Mouse (Mus musculus): ENCODE results near the gene Enpep. TPM values are rescaled to one million over a fixed set of nuclear protein-coding genes. Genes with fewer than 3 reads are reported as not detected.
A peak's percentile ranks its signal among the peaks of the same experiment; 100 is the strongest.

The Enpep gene
- total RNA-seq, 2 experiments from 2014 or later = not detected

GRCm38 (mm10) chr3:129254246-129254645 lies 78.3 kb downstream of the Enpep start:
- no peak for ATAC-seq (replicated peaks; ENCODE audit: poor library complexity)

GRCm38 (mm10) chr3:129250997-129251396 lies 81.5 kb downstream of the Enpep start:
- no peak for ATAC-seq (replicated peaks; ENCODE audit: poor library complexity)

GRCm38 (mm10) chr3:129238664-129239258 lies 93.8 kb downstream of the Enpep start:
- ATAC-seq (replicated peaks; ENCODE audit: poor library complexity) = no peak

GRCm38 (mm10) chr3:129238010-129238409 lies 94.5 kb downstream of the Enpep start:
- no peak for ATAC-seq (replicated peaks; ENCODE audit: poor library complexity)

GRCm38 (mm10) chr3:129227331-129227730 lies 105.2 kb downstream of the Enpep start:
- no peak for ATAC-seq (replicated peaks; ENCODE audit: poor library complexity)

- ATAC-seq (replicated peaks; ENCODE audit: poor library complexity) = no peak
These were observed 105.8 kb downstream of the Enpep start for GRCm38 (mm10) chr3:129226681-129227080.

- ATAC-seq (replicated peaks; ENCODE audit: poor library complexity) = no peak
These were observed 106.8 kb downstream of the Enpep start for GRCm38 (mm10) chr3:129225577-129226289.

GRCm38 (mm10) chr3:129224806-129225576 lies 107.5 kb downstream of the Enpep start:
- ATAC-seq (replicated peaks; ENCODE audit: poor library complexity) = 0 out of 2 replicates have a peak, but pooled peaks have one; percentile 29

GRCm38 (mm10) chr3:129223964-129224805 lies 108.3 kb downstream of the Enpep start:
- no peak for ATAC-seq (replicated peaks; ENCODE audit: poor library complexity)

- ATAC-seq (replicated peaks; ENCODE audit: poor library complexity) = no peak
These were observed 109.1 kb downstream of the Enpep start for GRCm38 (mm10) chr3:129223401-129223800.

GRCm38 (mm10) chr3:129222448-129223290 lies 109.9 kb downstream of the Enpep start:
- no peak for ATAC-seq (replicated peaks; ENCODE audit: poor library complexity)

GRCm38 (mm10) chr3:129221380-129222260 lies 110.9 kb downstream of the Enpep start:
- no peak for ATAC-seq (replicated peaks; ENCODE audit: poor library complexity)

- no peak for ATAC-seq (replicated peaks; ENCODE audit: poor library complexity)
These were observed 111.7 kb downstream of the Enpep start for GRCm38 (mm10) chr3:129220681-129221379.

- ATAC-seq (replicated peaks; ENCODE audit: poor library complexity) = no peak
These were observed 112.3 kb downstream of the Enpep start for GRCm38 (mm10) chr3:129220086-129220670.

Data from megakaryocyte progenitor cell, adult 5-6 weeks (primary cell).